Mouse (Mus musculus): ENCODE results near the gene Ccdc189.

DNA sequence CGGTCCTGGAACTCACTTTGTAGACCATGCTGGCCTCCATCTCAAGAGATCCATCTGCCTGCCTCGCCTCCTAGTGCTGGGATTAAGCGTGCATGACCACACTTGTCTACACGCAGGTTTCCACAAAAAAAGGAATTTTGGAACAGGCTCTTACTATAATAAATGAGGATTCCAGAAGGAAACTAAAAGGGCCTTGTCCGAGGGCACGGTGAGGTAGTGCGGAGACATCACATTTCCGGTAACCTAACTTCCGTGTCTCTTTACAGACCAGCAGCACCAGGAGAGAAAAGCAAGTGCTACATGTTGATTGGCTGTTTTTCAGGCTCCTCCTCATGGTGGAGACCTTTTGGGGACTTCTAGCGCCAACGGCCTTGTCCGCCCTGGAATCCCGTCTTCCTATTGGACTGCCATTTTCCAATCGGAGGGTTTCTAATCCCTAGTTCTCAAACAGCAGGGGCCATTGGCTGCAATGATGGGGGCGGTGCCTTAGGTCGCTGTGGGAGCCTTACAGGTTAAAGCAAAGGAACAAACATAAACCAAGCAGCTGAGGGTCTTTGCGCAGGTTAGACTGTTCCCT, 15.4 kb downstream of the Ccdc189 start, which contains the start of gene Phkg2:
- TF ChIP-seq CTCF (IDR thresholded peaks at IDR 0.05; ENCODE audit: low read depth), result 0 out of 2 replicates have a peak, but pooled peaks have one; percentile 3
- no peak for TF ChIP-seq EP300 (optimal IDR thresholded peaks at IDR 0.05)
